Mouse (Mus musculus): ENCODE measurements around the gene Tmem125. TPM values are rescaled to one million over a fixed set of nuclear protein-coding genes. Genes with fewer than 3 reads are reported as not detected.

Gene Tmem125
- 3.1 TPM for polyA plus RNA-seq (2014; fragmentation: Illumina TruSeq; extraction: RNeasy Lipid Tissue Mini Kit (QIAGEN cat#74804); ENCODE audit: low read depth, low replicate concordance)

DNA sequence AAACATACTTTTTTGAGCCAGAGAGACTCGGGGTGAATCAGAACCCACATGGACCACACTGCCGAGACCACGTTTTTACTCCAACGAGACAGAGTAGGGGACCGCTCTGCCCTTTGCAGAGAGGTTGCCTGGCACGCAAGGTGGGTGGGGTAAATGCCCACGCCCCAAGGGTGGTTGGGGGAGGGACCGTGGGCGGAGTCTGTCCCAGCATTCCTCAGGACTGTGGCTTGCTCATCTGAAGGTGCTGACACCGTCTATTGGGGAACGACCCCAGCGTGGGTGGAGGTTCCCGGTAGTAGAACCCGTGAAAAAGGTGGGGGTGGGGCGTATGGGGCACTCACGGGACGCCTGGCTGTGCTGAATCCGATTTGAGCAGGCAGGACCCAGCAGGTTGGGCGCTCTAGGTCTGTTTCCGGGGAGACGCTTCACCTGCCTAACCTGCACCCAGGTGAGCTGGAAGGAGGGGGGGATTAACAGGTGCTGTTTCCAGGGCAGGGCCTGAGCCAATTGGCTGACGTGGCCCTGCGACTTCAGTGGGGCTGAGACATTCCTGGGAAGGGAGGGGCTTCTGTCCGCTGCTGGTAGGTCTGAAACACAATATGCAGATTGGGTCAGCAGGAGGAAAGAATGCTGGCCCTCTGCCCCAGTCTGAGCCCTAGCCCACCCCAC, at the start of gene Tmem125:
TSS of gene Tmem125 (minus strand) at position 453 of the 669 bp plus-strand sequence.

GRCm38 (mm10) chr4:118526408-118527334, 17.2 kb downstream of the Tmem125 start, which contains the start of gene 2610528J11Rik:
Gene 2610528J11Rik, plus strand, starts transcription at chr4:118526999.

Other genes with a start within 250 kb of the Tmem125 start
- gene Szt2, start 134.8 kb downstream of the Tmem125 start, polyA plus RNA-seq (2014; fragmentation: Illumina TruSeq; extraction: RNeasy Lipid Tissue Mini Kit (QIAGEN cat#74804); ENCODE audit: low read depth, low replicate concordance), result 2.6 TPM
- gene Med8, start 134.7 kb downstream of the Tmem125 start, polyA plus RNA-seq (2014; fragmentation: Illumina TruSeq; extraction: RNeasy Lipid Tissue Mini Kit (QIAGEN cat#74804); ENCODE audit: low read depth, low replicate concordance), result 52.9 TPM
- gene Elovl1, start 116.0 kb downstream of the Tmem125 start, polyA plus RNA-seq (2014; fragmentation: Illumina TruSeq; extraction: RNeasy Lipid Tissue Mini Kit (QIAGEN cat#74804); ENCODE audit: low read depth, low replicate concordance), result 33.0 TPM
- gene Cdc20, start 106.7 kb downstream of the Tmem125 start, polyA plus RNA-seq (2014; fragmentation: Illumina TruSeq; extraction: RNeasy Lipid Tissue Mini Kit (QIAGEN cat#74804); ENCODE audit: low read depth, low replicate concordance), result 0.88 TPM
- gene Mpl, start 86.5 kb downstream of the Tmem125 start, polyA plus RNA-seq (2014; fragmentation: Illumina TruSeq; extraction: RNeasy Lipid Tissue Mini Kit (QIAGEN cat#74804); ENCODE audit: low read depth, low replicate concordance), result not detected
- 0.60 TPM for gene Tie1, start 54.0 kb downstream of the Tmem125 start, polyA plus RNA-seq (2014; fragmentation: Illumina TruSeq; extraction: RNeasy Lipid Tissue Mini Kit (QIAGEN cat#74804); ENCODE audit: low read depth, low replicate concordance)
- 17.1 TPM for gene 2610528J11Rik, start 17.0 kb downstream of the Tmem125 start, polyA plus RNA-seq (2014; fragmentation: Illumina TruSeq; extraction: RNeasy Lipid Tissue Mini Kit (QIAGEN cat#74804); ENCODE audit: low read depth, low replicate concordance)
- gene Cfap57, start 76.7 kb upstream of the Tmem125 start, polyA plus RNA-seq (2014; fragmentation: Illumina TruSeq; extraction: RNeasy Lipid Tissue Mini Kit (QIAGEN cat#74804); ENCODE audit: low read depth, low replicate concordance), result not detected
- gene Ebna1bp2, start 76.8 kb upstream of the Tmem125 start, polyA plus RNA-seq (2014; fragmentation: Illumina TruSeq; extraction: RNeasy Lipid Tissue Mini Kit (QIAGEN cat#74804); ENCODE audit: low read depth, low replicate concordance), result 20.9 TPM
- gene Olfr62, start 114.9 kb upstream of the Tmem125 start, polyA plus RNA-seq (2014; fragmentation: Illumina TruSeq; extraction: RNeasy Lipid Tissue Mini Kit (QIAGEN cat#74804); ENCODE audit: low read depth, low replicate concordance), result not detected
- gene Olfr1342, start 148.7 kb upstream of the Tmem125 start, polyA plus RNA-seq (2014; fragmentation: Illumina TruSeq; extraction: RNeasy Lipid Tissue Mini Kit (QIAGEN cat#74804); ENCODE audit: low read depth, low replicate concordance), result not detected
- not detected for gene Olfr1341, start 159.5 kb upstream of the Tmem125 start, polyA plus RNA-seq (2014; fragmentation: Illumina TruSeq; extraction: RNeasy Lipid Tissue Mini Kit (QIAGEN cat#74804); ENCODE audit: low read depth, low replicate concordance)
- gene Olfr1340, start 176.1 kb upstream of the Tmem125 start, polyA plus RNA-seq (2014; fragmentation: Illumina TruSeq; extraction: RNeasy Lipid Tissue Mini Kit (QIAGEN cat#74804); ENCODE audit: low read depth, low replicate concordance), result not detected
- gene Olfr1339, start 188.1 kb upstream of the Tmem125 start, polyA plus RNA-seq (2014; fragmentation: Illumina TruSeq; extraction: RNeasy Lipid Tissue Mini Kit (QIAGEN cat#74804); ENCODE audit: low read depth, low replicate concordance), result not detected
- not detected for gene Olfr1338, start 214.7 kb upstream of the Tmem125 start, polyA plus RNA-seq (2014; fragmentation: Illumina TruSeq; extraction: RNeasy Lipid Tissue Mini Kit (QIAGEN cat#74804); ENCODE audit: low read depth, low replicate concordance)
- gene Olfr1337, start 238.5 kb upstream of the Tmem125 start, polyA plus RNA-seq (2014; fragmentation: Illumina TruSeq; extraction: RNeasy Lipid Tissue Mini Kit (QIAGEN cat#74804); ENCODE audit: low read depth, low replicate concordance), result not detected